Mouse (Mus musculus) Patski (cell line): ENCODE measurements around the gene Ugt1a2. TPM values are rescaled to one million over a fixed set of nuclear protein-coding genes. Genes with fewer than 3 reads are reported as not detected.

ENCODE experiments used
- ATAC-seq: fragments of 100-300 bp; one replicate; pipeline ENCODE4 v1.8.0; 2021
- CTCF ChIA-PET: fragments of 350-600 bp; sonication (Branson Sonifier 250); formaldehyde crosslinking; loops from one replicate; lab custom pipeline; 2022; ENCODE audit warnings: inconsistent platforms; lab: Charles Lee
- POLR2A ChIA-PET: fragments of 350-600 bp; sonication (Branson Sonifier 250); formaldehyde crosslinking; loops from one replicate; lab custom pipeline; 2022; ENCODE audit warnings: antibody characterized with exemption, inconsistent platforms; lab: Charles Lee
- DNase-seq: peaks from one replicate; pipeline ENCODE4 v3.0.0-alpha.2; 2011; ENCODE audit warnings: low read depth, low spot score
- H3K27me3 ChIP-seq: fragments of 371-371 bp; one replicate; pipeline ENCODE4 v1.5.1; 2021
- CTCF ChIP-seq: fragments of 100-300 bp; IDR thresholded peaks from one replicate; pipeline ENCODE4 v1.5.1; 2021
- in situ Hi-C: fragments of 300-500 bp; cut with MboI; formaldehyde crosslinking; loops from 3 replicates; pipeline ENCODE4 v1.11.1; 2018; ENCODE audit warnings: low pct_unique_long_range_greater_than_20kb, mixed read lengths
- polyA plus RNA-seq: library from polyadenylated mRNA; unstranded; gene quantifications from one replicate; pipeline ENCODE4 v1.2.3, GENCODE M21; 2021

Gene Ugt1a2
- polyA plus RNA-seq, 1 experiment from 2014 or later = 5.6 TPM

- no peaks in the 10 kb centered on the region for H3K27me3 ChIP-seq
- POLR2A ChIA-PET = no interaction called here
- ATAC-seq (no peak), DNase-seq (no peak)
- TF ChIP-seq CTCF = no peak
- in situ Hi-C loops = no loop called here
- CTCF ChIA-PET = interaction anchor here (1.0 to 1.3 kb wide), 2 partner anchors 14 to 15 kb away, joined by 3 to 4 read pairs; no protein-coding TSS in a partner anchor
These were observed 32.4 kb downstream of the Ugt1a2 start for GRCm38 (mm10) chr1:88232664-88233380.

DNA sequence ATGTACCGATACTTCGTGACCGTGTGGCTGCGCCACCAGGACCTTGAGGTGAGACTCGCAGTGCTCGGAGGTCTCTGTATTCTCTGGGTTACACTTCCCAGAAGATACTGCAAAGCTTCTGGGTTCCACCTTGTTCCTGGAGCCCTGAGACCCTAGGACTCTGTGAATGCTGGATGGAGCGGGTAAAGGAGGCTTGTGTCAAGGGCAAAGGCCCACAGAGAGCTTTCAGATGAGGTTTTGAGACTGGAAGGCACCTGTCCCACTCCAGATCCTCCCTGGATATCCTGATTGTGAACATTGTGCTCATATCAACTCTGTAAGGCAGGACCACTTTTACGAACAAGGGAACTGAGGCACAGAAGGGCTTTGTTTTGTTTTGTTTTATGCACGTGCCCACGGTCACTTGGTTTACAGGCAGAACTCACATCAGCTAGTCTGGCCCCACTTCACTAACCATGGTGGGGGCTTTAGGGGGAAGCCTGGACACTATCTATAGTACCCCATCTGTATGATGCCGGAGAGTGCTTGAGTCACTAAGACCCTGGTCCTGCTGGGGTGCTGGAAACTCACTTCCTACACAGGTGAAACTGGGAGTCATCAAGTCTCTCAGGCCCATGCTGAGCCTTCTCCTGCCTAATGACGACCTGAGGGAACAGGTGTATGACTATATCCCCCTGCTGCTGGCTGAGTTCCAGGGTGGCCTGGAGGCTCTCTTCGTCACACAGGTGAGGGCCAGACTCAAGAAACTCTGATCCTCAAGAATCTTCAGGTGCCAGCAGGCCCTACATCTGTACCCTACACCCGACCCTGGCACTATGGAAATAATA is 33.2 kb downstream of the Ugt1a2 start:
- DNase-seq (no peak), ATAC-seq (no peak)
- CTCF ChIA-PET = interaction anchor here (1.3 to 1.4 kb wide), 2 partner anchors 10 to 20 kb away, joined by 3 read pairs; no protein-coding TSS in a partner anchor
- H3K27me3 ChIP-seq = no peaks in the 10 kb centered on the region
- in situ Hi-C loops = no loop called here
- POLR2A ChIA-PET = interaction anchor here (0.6 kb wide), 1 partner anchor 67 kb away, joined by 3 read pairs; no protein-coding TSS in a partner anchor
- no peak for TF ChIP-seq CTCF

DNA sequence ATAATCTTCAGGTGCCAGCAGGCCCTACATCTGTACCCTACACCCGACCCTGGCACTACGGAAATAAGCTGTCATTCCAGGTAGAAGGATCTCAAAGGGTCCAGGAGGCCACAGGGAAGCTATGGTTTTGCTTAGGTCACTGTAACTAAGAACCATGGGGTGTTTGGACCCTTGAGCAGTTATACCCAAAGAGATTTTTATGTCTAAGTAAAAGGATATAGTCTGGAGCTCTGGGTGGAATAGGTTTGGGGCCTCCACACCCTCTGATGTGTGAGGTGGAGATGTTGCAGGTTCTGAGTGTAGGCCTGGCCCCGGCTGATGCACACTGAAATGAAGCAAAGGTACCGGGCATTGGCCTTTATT is 33.8 kb downstream of the Ugt1a2 start:
- no peaks in the 10 kb centered on the region for H3K27me3 ChIP-seq
- no peak for DNase-seq
- ChIA-PET CTCF (interaction anchor here (1.3 to 1.4 kb wide), 2 partner anchors 11 to 21 kb away, joined by 3 read pairs; no protein-coding TSS in a partner anchor), POLR2A (interaction anchor here (0.6 kb wide), 1 partner anchor 68 kb away, joined by 3 read pairs; no protein-coding TSS in a partner anchor)
- ATAC-seq = no peak
- in situ Hi-C loops = no loop called here
- no peak for TF ChIP-seq CTCF

DNA sequence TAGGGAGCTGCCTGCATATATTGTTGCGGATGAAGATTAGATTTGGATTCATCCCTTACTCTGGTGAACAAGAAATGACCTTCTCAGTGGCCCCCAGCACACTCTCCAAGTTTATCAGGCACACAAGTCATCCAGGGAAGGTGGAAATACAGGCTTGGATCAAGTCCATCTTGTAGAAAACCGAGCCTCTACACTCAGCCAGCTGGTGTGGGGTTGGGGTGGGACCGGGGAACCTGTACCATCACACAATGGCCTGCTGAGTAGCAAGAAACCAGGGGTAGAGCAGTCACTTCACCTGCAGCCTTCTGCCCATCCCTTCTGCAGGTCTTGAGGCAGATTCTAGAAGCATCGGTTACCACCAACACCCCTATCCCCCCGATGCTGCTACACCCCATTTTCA is 34.2 kb downstream of the Ugt1a2 start:
- ATAC-seq = no peak
- DNase-seq = no peak
- ChIA-PET CTCF (interaction anchor here (1.0 to 1.4 kb wide), 3 partner anchors 11 to 21 kb away, joined by 3 read pairs; no protein-coding TSS in a partner anchor), POLR2A (no interaction called here)
- H3K27me3 ChIP-seq = no peaks in the 10 kb centered on the region
- TF ChIP-seq CTCF = no peak
- in situ Hi-C loops = no loop called here

DNA sequence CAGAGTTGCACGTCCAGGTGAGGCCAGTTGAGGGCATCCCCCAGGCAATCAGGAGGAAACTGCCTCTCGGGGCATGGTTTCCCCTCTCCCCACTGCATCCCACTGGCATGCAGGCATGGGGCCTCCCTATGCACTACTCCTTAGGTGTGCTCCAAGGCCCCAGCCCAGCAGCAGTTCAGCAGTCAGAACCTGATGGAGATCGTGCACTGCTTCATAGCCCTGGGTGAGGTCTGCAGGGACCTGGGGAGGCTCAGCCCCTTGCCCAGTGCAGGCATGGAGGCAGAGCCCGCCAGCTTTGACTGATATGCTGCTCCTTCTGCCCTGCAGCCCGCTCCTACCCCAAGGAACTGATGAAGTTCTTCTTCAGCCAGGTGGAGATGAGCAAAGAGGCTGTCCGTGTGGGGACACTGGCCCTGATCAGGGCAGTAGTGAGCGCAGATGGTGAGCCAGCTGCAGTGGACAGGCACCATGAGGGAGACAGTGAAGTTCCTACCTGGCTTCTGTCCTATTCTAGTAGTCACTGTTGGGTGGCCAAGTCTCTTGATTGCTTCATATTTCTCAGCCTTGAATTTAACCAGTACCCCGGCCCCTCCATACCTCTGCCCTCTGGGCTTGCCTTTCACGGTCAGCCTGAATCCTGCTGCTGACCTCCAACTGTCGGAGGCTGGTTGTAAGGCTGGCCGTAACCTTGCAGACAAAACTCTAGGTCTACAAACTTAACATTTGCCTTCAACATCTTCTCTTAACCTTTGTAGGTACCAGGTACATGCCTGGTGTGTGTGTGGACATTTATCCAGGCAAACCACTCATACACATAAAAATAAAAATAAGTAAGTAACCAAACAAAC is 34.9 kb downstream of the Ugt1a2 start:
- no peaks in the 10 kb centered on the region for H3K27me3 ChIP-seq
- DNase-seq (no peak), ATAC-seq (no peak)
- no peak for TF ChIP-seq CTCF
- CTCF ChIA-PET = interaction anchor here (1.0 to 1.4 kb wide), 4 partner anchors 12 to 22 kb away, joined by 3 read pairs; no protein-coding TSS in a partner anchor
- POLR2A ChIA-PET = interaction anchor here (0.6 to 1.0 kb wide), 2 partner anchors 15 to 42 kb away, joined by 4 read pairs; partner anchors contain the start of gene Hjurp
- in situ Hi-C loops = no loop called here

DNA sequence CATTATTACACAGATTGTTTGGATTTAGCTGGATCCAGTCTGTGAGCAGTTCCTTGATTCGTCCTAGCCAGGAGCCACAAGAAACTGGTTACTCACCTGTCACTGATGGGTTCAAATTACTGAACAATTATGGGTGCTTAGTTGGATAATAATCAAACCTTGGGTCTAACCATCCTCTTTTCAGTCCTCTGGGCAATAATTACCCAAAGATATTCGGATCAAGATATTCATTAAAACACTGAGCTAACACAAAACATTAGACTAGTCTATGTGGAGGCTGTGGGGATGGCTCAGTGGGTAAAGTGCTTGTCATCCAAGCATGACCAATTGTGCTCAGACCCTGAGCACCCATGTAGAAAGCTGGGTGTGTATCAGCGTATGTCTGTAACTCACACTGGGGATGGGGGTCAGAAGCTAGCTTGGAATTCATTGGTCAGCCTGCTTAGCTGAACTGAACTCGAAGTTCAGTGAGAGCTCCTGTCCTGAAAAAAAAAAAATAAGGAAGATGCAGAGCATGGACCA is 35.6 kb downstream of the Ugt1a2 start:
- ChIA-PET POLR2A (interaction anchor here (0.5 to 1.0 kb wide), 3 partner anchors 14 to 108 kb away, joined by 3 to 4 read pairs (median 4); partner anchors contain the start of gene Hjurp), CTCF (interaction anchor here (0.9 to 1.4 kb wide), 5 partner anchors 13 to 21 kb away, joined by 3 to 5 read pairs (median 3); no protein-coding TSS in a partner anchor)
- no peak for TF ChIP-seq CTCF
- DNase-seq (no peak), ATAC-seq (no peak)
- no peaks in the 10 kb centered on the region for H3K27me3 ChIP-seq
- in situ Hi-C loops = no loop called here

GRCm38 (mm10) chr1:88237311-88237710 is 36.9 kb downstream of the Ugt1a2 start:
- in situ Hi-C loops = no loop called here
- no peaks in the 10 kb centered on the region for H3K27me3 ChIP-seq
- no peak for TF ChIP-seq CTCF
- POLR2A ChIA-PET = no interaction called here
- ATAC-seq (no peak), DNase-seq (no peak)
- CTCF ChIA-PET = interaction anchor here (1.1 to 1.4 kb wide), 2 partner anchors 12 to 40 kb away, joined by 5 read pairs; partner anchors contain the start of genes Hjurp and Trpm8

GRCm38 (mm10) chr1:88238771-88239170 is 38.4 kb downstream of the Ugt1a2 start:
- no peak for TF ChIP-seq CTCF

GRCm38 (mm10) chr1:88240072-88240471 is 39.7 kb downstream of the Ugt1a2 start:
- POLR2A ChIA-PET = no interaction called here

More at GRCm38 (mm10) chr1:88238771-88239170, 38.4 kb downstream of the Ugt1a2 start:
- H3K27me3 ChIP-seq = no peaks in the 10 kb centered on the region
- ChIA-PET POLR2A (no interaction called here), CTCF (no interaction called here)
- no peak for ATAC-seq
- DNase-seq = no peak
- in situ Hi-C loops = no loop called here

More at GRCm38 (mm10) chr1:88240072-88240471, 39.7 kb downstream of the Ugt1a2 start:
- TF ChIP-seq CTCF = no peak
- CTCF ChIA-PET = no interaction called here
- H3K27me3 ChIP-seq = no peaks in the 10 kb centered on the region
- no peak for ATAC-seq
- in situ Hi-C loops = no loop called here
- no peak for DNase-seq
